Mouse (Mus musculus): Measurements from ENCODE around the gene Zbtb4.
"Not testable (repeated sequence)": the region's sequence is repeated elsewhere in the genome, so short reads cannot be mapped to it uniquely, and the experiment has no call there.

The Zbtb4 gene

GRCm38 (mm10) chr11:69765221-69766125 lies at the start of gene Zbtb4:
Gene Zbtb4, plus strand, starts transcription at chr11:69765912.
- no peak for DNase-seq (ENCODE audit: low read depth, low spot score)

DNA sequence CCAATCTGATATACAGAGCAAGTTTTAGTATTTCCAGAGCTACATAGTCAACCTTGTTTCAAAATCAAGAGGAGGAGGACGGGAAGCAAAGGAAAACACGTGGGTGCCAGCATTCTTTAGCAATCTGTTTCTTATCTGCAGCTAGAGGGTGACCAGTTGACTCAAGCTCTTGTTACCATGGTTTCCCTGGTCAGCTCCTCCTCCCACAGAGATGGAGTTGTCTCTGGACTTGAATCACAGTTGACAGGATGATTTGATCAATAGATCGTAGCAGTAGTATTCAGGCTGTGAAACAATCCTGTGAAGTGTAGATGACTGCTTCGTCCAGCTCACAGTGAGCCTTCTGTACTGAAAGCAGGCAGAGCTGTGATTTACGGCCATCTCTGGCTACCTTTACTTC lies 49.8 kb upstream of the Zbtb4 start:
- DNase-seq (ENCODE audit: low read depth, low spot score): no peak

- DNase-seq (ENCODE audit: low read depth, low spot score): no peak
These were observed 48.8 kb upstream of the Zbtb4 start for GRCm38 (mm10) chr11:69716953-69717352.

- DNase-seq (ENCODE audit: low read depth, low spot score): no peak
These were observed 47.1 kb upstream of the Zbtb4 start for GRCm38 (mm10) chr11:69718661-69719060.

- no peak for DNase-seq (ENCODE audit: low read depth, low spot score)
These were observed 46.3 kb upstream of the Zbtb4 start for GRCm38 (mm10) chr11:69719423-69719822.

DNA sequence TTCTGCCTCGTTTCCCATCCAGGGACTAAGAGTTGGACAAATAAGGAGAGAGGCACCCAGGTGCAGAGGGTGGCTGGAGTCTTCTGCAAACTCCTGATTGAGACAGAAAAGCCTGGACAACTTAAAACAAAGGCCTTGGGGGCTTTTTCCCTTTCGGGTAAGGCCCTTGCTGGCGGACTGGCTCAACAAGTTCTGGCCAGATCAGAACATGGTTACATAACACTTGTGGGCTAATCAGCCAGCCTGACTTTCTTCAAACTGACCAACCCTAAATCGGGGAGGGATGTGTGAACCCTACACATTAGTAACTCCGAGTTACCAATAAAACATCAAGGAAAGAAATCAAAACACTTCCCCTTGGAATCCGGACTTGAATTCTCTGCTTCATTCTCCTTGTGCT lies 44.9 kb upstream of the Zbtb4 start:
- DNase-seq (ENCODE audit: low read depth, low spot score): no peak

GRCm38 (mm10) chr11:69723074-69723473 lies 42.6 kb upstream of the Zbtb4 start:
- DNase-seq (ENCODE audit: low read depth, low spot score): no peak

- no peak for DNase-seq (ENCODE audit: low read depth, low spot score)
These were observed 39.8 kb upstream of the Zbtb4 start for GRCm38 (mm10) chr11:69725951-69726350.

DNA sequence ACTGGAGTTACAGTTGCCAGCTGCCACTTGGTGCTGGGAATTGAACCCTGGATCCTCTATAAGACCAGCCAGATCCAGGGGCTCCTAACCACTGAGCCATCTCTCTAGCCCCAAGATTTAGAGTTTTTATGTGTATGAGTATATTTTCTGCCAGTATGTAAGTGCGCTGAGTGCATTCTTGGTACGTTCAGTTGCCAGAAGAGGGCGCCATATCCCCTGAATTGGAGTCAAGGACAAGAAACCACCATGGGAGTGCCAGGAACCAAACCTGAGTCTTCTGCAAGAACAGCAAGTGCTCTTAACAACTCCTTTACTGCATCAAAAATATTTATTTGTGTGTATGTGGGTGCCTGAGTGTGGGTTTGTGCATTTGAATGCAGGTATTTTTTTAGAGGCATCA lies 36.6 kb upstream of the Zbtb4 start:
- DNase-seq (ENCODE audit: low read depth, low spot score): peak; percentile 9

- DNase-seq (ENCODE audit: low read depth, low spot score): not testable (repeated sequence)
These were observed 34.3 kb upstream of the Zbtb4 start for GRCm38 (mm10) chr11:69731408-69731807.

DNA sequence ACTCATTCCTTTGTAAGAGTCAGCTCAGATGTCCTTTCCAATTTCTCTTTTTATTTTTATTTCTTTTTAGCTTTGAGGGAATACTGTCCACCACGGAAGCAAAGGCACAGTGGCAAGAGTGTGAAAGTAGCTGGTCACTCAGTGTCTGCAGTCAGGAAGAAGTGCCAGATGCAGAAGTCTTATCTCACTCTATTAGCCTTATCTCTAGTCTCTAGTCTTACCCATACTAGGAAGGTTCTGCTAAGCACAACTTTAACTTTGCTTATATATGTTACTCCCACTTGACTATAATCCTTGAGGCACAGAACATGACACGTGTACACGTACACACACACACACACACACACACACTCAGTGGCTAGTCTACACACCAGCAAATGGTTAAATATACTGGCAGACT lies 14.1 kb upstream of the Zbtb4 start:
- no peak for DNase-seq (ENCODE audit: low read depth, low spot score)

DNA sequence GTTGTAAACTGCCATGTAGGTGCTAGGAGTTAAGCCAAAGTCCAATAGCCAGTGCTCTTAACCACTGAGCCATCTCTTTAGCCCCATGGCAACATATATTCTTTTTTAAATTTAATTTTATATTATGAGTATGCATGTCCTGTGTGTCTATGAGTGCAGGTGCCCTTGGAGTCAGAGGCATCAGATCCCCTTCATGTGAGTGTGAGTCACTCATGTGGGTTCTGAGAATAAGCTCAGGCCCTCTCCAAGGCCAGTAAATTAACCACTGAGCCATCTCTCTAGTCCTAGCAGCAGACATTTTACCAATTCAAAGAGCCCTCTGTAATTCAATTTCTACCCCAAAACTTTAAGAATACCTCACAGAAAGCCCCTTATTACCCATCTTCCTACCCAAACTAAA lies 13.0 kb upstream of the Zbtb4 start:
- no peak for DNase-seq (ENCODE audit: low read depth, low spot score)

DNA sequence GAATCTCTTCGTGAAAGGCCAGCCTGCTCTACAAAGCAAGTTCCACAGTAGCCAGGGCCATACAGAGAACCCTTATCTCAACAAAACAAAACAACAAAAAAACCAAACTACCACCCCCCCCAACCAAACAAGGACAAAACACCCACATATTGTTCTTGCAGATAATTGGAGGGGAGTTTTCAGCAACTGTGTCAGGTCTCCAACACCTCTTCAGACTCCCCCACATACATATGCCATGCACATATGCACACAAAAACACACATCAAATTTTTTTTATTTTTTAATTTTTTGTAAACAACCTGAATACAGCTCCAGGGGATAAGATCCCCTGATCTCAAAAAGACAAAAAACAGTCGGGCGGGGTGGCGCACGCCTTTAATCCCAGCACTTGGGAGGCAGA lies 11.5 kb upstream of the Zbtb4 start:
- DNase-seq (ENCODE audit: low read depth, low spot score): no peak

DNA sequence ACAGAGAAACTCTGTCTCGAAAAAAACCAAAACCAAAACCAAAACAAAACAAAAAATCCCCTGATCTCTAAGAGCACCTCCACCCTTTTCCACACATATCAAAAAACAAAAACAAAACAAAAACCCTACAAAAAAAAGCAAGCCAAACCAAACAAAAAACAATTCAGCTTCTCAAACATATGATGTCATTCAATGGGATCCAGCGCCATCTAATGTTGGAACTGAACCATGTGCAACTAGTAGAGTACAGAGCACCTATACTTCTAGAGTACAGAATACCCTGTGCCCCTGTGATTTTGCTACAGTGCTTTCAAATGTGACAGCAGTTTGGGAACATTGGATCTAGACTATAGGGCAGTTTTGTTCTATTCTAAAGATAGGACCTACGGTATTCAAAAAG lies 11.0 kb upstream of the Zbtb4 start:
- peak; percentile 50 for DNase-seq (ENCODE audit: low read depth, low spot score)

DNA sequence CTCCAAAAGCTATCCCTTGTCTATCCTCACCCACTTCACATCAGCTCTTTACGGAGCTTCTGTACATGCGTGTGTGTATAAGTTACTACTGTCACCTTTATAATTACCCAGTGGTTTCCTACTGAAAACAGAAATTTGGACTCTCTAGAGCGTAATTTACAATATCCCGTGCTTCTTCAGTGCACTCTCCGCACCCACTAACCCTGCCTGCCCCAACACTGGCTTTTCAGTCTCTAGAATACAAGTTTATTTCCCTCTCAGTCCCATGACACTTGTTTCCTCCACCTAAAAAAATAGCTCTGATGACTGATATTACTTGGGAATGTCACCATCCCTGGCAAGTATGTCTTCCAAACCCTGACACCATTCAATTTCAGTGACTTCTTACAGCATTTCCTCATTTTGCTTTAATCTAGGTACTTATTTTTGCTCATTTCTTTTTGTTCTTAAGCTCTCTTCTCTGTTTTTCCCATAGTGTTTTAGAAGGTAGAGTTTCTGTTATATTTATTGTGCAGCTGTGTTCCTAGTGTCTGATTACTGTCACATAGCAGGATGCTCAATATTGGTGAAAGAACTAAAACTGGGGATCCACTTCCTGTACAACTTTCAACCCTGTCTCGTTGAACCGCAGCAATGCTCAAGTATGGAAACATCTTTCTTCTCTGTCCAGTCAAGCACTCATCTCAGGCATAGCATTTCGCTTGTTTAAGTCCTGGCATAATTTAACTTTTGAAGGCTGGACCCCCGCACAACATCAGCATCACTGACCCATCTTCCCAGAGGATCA lies 8.2 kb upstream of the Zbtb4 start:
- no peak for DNase-seq (ENCODE audit: low read depth, low spot score)

DNA sequence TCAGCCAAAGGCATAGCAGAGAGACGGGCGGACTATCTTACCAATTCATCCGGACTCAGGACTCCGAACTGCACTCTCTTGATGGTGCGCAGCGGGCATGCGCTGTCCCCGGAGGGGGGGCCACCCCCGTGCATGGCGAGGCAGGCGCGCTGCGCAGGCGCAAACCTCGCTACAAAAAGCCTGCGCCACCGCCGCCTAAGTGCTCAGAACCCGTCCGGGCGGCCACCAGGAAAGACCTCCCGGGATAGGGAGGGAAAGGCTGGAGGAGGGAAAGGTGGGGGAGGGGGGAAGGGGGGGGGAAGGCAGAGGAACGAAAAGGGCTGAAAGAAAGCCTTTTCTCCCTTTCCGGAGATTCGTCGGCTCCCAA lies 7.6 kb upstream of the Zbtb4 start:
- DNase-seq (ENCODE audit: low read depth, low spot score): peak; percentile 86

DNA sequence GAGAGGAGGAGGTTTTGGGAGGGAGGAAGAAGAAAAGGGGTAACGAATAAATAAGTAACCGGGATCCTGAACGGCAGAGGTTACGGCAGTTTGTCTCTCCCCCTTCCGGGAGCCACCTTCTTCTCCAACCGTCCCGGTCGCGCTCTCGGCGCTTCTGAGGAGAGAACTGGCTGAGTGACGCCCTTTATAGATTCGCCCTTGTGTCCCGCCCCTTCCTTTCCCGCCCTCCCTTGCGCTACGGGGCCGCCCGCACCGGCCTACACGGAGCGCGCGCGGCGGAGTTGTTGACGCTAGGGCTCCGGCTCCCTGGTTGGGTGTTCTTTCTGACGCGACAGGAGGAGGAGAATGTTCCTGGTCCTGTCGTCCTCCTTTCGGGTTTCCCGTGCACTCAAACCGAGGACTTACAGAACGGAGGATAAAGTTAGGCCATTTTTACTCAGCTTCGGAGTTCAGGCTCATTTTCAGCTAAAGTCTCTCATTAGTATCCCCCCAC lies 7.2 kb upstream of the Zbtb4 start, which contains the start of gene Polr2a:
Gene Polr2a (minus strand): TSS at position 160 of the 493 bp plus-strand sequence.
- peak; percentile 97 for DNase-seq (ENCODE audit: low read depth, low spot score)

- DNase-seq (ENCODE audit: low read depth, low spot score): peak; percentile 90
These were observed 6.6 kb upstream of the Zbtb4 start for GRCm38 (mm10) chr11:69758971-69759721.

GRCm38 (mm10) chr11:69760160-69760900 lies 5.4 kb upstream of the Zbtb4 start:
- no peak for DNase-seq (ENCODE audit: low read depth, low spot score)

DNA sequence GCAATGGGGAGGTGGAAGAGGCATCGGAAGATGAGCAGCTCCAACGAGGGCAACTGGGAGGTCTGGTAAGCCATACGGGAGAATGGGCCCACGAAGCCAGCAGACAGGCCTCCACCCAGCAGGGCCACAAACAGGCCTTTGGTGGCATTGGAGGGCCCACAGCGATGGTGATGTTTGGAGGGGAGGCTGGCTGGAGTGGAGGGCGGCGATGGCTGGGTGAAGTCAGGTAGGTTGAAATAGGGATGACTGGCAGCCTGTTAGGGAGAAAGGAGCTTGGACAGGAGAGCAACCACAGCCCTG lies 4.9 kb upstream of the Zbtb4 start:
- no peak for DNase-seq (ENCODE audit: low read depth, low spot score)

GRCm38 (mm10) chr11:69761868-69762267 lies 3.8 kb upstream of the Zbtb4 start, which contains the start of gene Slc35g3:
Gene Slc35g3, minus strand, starts transcription at chr11:69761968.
- no peak for DNase-seq (ENCODE audit: low read depth, low spot score)

Data from telencephalon, adult 2 months (tissue).